In the genomic region with DNA sequence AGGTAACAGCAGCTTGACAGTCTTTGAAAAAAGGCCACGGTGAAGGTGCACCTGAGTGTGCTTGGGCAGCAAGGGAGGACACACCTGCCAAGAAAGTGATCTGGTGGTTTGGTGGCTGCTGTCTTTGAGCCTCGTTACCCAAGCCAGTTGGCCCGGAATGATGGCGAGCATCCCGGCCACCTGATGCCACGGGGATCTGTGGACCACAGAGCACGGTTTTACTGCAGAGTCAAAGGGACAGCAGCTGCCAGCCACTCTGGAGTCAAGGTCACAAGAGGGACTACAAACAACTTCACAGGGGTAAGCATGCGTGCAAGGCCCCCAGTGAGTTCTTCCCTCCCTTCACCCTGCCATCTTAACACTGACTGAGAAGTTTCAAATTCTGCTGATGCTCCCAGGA, we compare ENCODE assay signal across 20 mouse cellular contexts. TPM values are rescaled to one million over a fixed set of nuclear protein-coding genes. Genes with fewer than 3 reads are reported as not detected.
DNase-seq lines count a peak whose midpoint lies in the region; ATAC-seq lines count a peak whose summit lies in the region.
"Had no signal": no experiment of that assay in that cellular context is flagged by ENCODE, and none has a peak within 500 bp of the region (broad histone marks: within the 10 kb centered on the region; RNA-seq: fewer than 3 reads in every experiment).

No protein-coding gene starts in this region.

- no peak overlapping the region for H3K27ac ChIP-seq in kidney, embryonic 15.5 days
- H3K27ac ChIP-seq: forebrain, embryonic 13.5 days; hindbrain, embryonic 14.5 days; intestine, embryonic 15.5 days; macrophage; midbrain, embryonic 13.5 days had no signal

- H3K4me1 ChIP-seq in kidney, embryonic 15.5 days = peaks cover 37% of the 10 kb centered on the region
- H3K4me1 ChIP-seq: forebrain, embryonic 13.5 days; midbrain, embryonic 13.5 days had no signal

- H3K36me3 ChIP-seq in kidney, embryonic 15.5 days = no peaks in the 10 kb centered on the region
- H3K36me3 ChIP-seq: intestine, embryonic 15.5 days; midbrain, embryonic 13.5 days had no signal

- ATAC-seq in kidney, embryonic 15.5 days (replicated peaks; ENCODE audit: low FRiP score) = peak; percentile 58; the same call in 1 of the 2 replicates
- ATAC-seq: forebrain, embryonic 13.5 days; intestine, embryonic 15.5 days; midbrain, embryonic 13.5 days had no signal

- H3K4me2 ChIP-seq in kidney, embryonic 15.5 days = 0 out of 2 replicates have a peak overlapping the region, but pooled peaks have one; percentile 3
- H3K4me2 ChIP-seq: forebrain, embryonic 13.5 days; hindbrain, embryonic 14.5 days; intestine, embryonic 15.5 days; liver, embryonic 11.5 days; lung, embryonic 14.5 days; midbrain, embryonic 13.5 days had no signal

- H3K9me3 ChIP-seq in kidney, embryonic 15.5 days (replicated peaks) = no peaks in the 10 kb centered on the region
- H3K9me3 ChIP-seq: forebrain, embryonic 13.5 days; heart, embryonic 10.5 days; intestine, embryonic 15.5 days; midbrain, embryonic 13.5 days had no signal

- H3K27me3 ChIP-seq in kidney, embryonic 15.5 days = peaks cover 3% of the 10 kb centered on the region
- H3K27me3 ChIP-seq: forebrain, embryonic 13.5 days; intestine, embryonic 15.5 days; midbrain, embryonic 13.5 days had no signal

- H3K9ac ChIP-seq in kidney, embryonic 15.5 days = no peak overlapping the region
- H3K9ac ChIP-seq: forebrain, embryonic 13.5 days; hindbrain, embryonic 14.5 days; intestine, embryonic 15.5 days; lung, embryonic 14.5 days; midbrain, embryonic 13.5 days had no signal

- no peak overlapping the region for H3K4me3 ChIP-seq in kidney, embryonic 15.5 days (replicated peaks)
- H3K4me3 ChIP-seq: forebrain, embryonic 13.5 days; heart, embryonic 10.5 days; intestine, embryonic 15.5 days; midbrain, embryonic 13.5 days had no signal

- 49% methylated on average over 8 of the region's 8 CpGs for WGBS in kidney, embryonic 15.5 days

- no peak for DNase-seq in kidney, adult 11 months
- peak; percentile 33 for DNase-seq in cerebellum, adult 9-10 months
- DNase-seq in gastrocnemius, adult 8-10 months (ENCODE audit: low spot score in 2 of 2) = peak; percentile 45 to 72
- peak; percentile 57 for DNase-seq in thymus, postnatal 0 days (ENCODE audit: low spot score)
- no peak for DNase-seq in lung, adult 18-20 months
- no peak for DNase-seq in spleen, postnatal 14 days (ENCODE audit: low spot score in 2 of 2)
- no peak for DNase-seq in frontal cortex, postnatal 10 days (ENCODE audit: low spot score in 2 of 2)
- DNase-seq: adrenal gland, postnatal 36 days; layer of hippocampus, postnatal 36 days; lung, embryonic 14.5 days; right cerebral cortex, adult 18-20 months had no signal

RNA-seq across cellular contexts. Expression of gene Colq, which starts 33.9 kb away (rescaled TPM):
- polyA plus RNA-seq in kidney, embryonic 15.5 days (2015; fragmentation: Nextera tagmentation; extraction: Ambion mirVana) = 2.5 and 2.8 TPM in 2 replicates
- total RNA-seq in gastrocnemius, adult 8-10 months (2022) = 1 to 10 TPM; 5.7 to 7.2 (median 6.1) TPM
- 91.4 and 93.9 TPM in 2 replicates for polyA plus RNA-seq in thymus, postnatal 0 days (2015; fragmentation: Nextera tagmentation; extraction: Ambion mirVana)
- total RNA-seq: adrenal gland, postnatal 36 days had no signal
- polyA plus RNA-seq: C2C12; forebrain, embryonic 13.5 days; macrophage; midbrain, embryonic 13.5 days had no signal

Comparison
In these comparisons a context has a peak if more than half of its experiments do, and no peak if none do; other contexts are left out.
1. DNase-seq: peak in cerebellum, adult 9-10 months (single experiment), gastrocnemius, adult 8-10 months (2 of 2) and thymus, postnatal 0 days (single experiment); none in kidney, adult 11 months (single experiment), lung, adult 18-20 months (0 of 2), spleen, postnatal 14 days (0 of 2) and frontal cortex, postnatal 10 days (0 of 2).
2. RNA of gene Colq, which starts 33.9 kb away (polyA plus RNA-seq): 91.4 to 93.9 TPM in thymus, postnatal 0 days; 2.5 to 2.8 TPM in kidney, embryonic 15.5 days; every median in the first group is over 10 times any median in the second.